Mouse (Mus musculus): Measurements from ENCODE around the gene Sprr2i. TPM values are rescaled to one million over a fixed set of nuclear protein-coding genes. Genes with fewer than 3 reads are reported as not detected.

Gene Sprr2i
- total RNA-seq (2014; rRNA removed; ENCODE audit: low replicate concordance), result not detected in 2 replicates
- not detected in 2 replicates for polyA plus RNA-seq (2015; fragmentation: Nextera tagmentation; extraction: Ambion mirVana)

- no peaks in the 10 kb centered on the region for H3K4me1 ChIP-seq (ENCODE audit: control insufficient read depth, insufficient read depth)
- 71% methylated on average over 2 of the region's 2 CpGs for WGBS
- DNase-seq (ENCODE audit: low spot score) (no peak), ATAC-seq (ENCODE audit: insufficient read depth, low read depth) (no peak)
- H3K27me3 ChIP-seq (ENCODE audit: control insufficient read depth, insufficient read depth, low read length), result no peaks in the 10 kb centered on the region
- H3K9me3 ChIP-seq (replicated peaks; ENCODE audit: control insufficient read depth, low read length), result no peaks in the 10 kb centered on the region
- no peak within 1 kb of the TSS for H3K4me2 ChIP-seq (ENCODE audit: low read depth, low read length)
- no peak within 1 kb of the TSS for H3K27ac ChIP-seq (ENCODE audit: low read depth)
- no peaks in the 10 kb centered on the region for H3K36me3 ChIP-seq (replicated peaks; ENCODE audit: control insufficient read depth, insufficient read depth, low read length)
- no peak for TF ChIP-seq EP300 (IDR thresholded peaks at IDR 0.05; ENCODE audit: low read depth)
- no peak for TF ChIP-seq CTCF (IDR thresholded peaks at IDR 0.05; ENCODE audit: low read depth)
- no peak within 1 kb of the TSS for H3K4me3 ChIP-seq (ENCODE audit: low read depth, low read length)
- H3K9ac ChIP-seq (replicated peaks; ENCODE audit: low read depth, low read length), result no peak within 1 kb of the TSS
Observed at GRCm38 (mm10) chr3:92407691-92408090, at the start of gene Sprr2i. Gene Sprr2i (plus strand): TSS chr3:92407991.

- Histone ChIP-seq H3K9me3 (replicated peaks; ENCODE audit: control insufficient read depth, low read length) (0 out of 2 replicates have a peak, but pooled peaks cover 3% of the 10 kb centered on the region), H3K27ac (ENCODE audit: low read depth) (no peak overlapping the region), H3K36me3 (replicated peaks; ENCODE audit: control insufficient read depth, insufficient read depth, low read length) (no peaks in the 10 kb centered on the region), H3K27me3 (ENCODE audit: control insufficient read depth, insufficient read depth, low read length) (no peaks in the 10 kb centered on the region), H3K4me3 (ENCODE audit: low read depth, low read length) (no peak overlapping the region), H3K9ac (replicated peaks; ENCODE audit: low read depth, low read length) (no peak overlapping the region), H3K4me1 (ENCODE audit: control insufficient read depth, insufficient read depth) (no peaks in the 10 kb centered on the region), H3K4me2 (ENCODE audit: low read depth, low read length) (no peak overlapping the region)
- DNase-seq (ENCODE audit: low spot score) (no peak), ATAC-seq (ENCODE audit: insufficient read depth, low read depth) (no peak)
- TF ChIP-seq CTCF (IDR thresholded peaks at IDR 0.05; ENCODE audit: low read depth) (no peak), EP300 (IDR thresholded peaks at IDR 0.05; ENCODE audit: low read depth) (no peak)
Observed at GRCm38 (mm10) chr3:92361619-92362018, 46.2 kb upstream of the Sprr2i start.

GRCm38 (mm10) chr3:92364887-92365286, 42.9 kb upstream of the Sprr2i start, which contains the start of gene Sprr2f:
Gene Sprr2f (plus strand): TSS chr3:92365187.
- no peak within 1 kb of the TSS for H3K4me2 ChIP-seq (ENCODE audit: low read depth, low read length)
- H3K4me1 ChIP-seq (ENCODE audit: control insufficient read depth, insufficient read depth), result no peaks in the 10 kb centered on the region
- H3K27me3 ChIP-seq (ENCODE audit: control insufficient read depth, insufficient read depth, low read length), result no peaks in the 10 kb centered on the region
- ATAC-seq (ENCODE audit: insufficient read depth, low read depth), result no peak
- no peak within 1 kb of the TSS for H3K27ac ChIP-seq (ENCODE audit: low read depth)
- no peak within 1 kb of the TSS for H3K4me3 ChIP-seq (ENCODE audit: low read depth, low read length)
- DNase-seq (ENCODE audit: low spot score), result no peak
- no peak for TF ChIP-seq EP300 (IDR thresholded peaks at IDR 0.05; ENCODE audit: low read depth)
- no peak for TF ChIP-seq CTCF (IDR thresholded peaks at IDR 0.05; ENCODE audit: low read depth)
- H3K9me3 ChIP-seq (replicated peaks; ENCODE audit: control insufficient read depth, low read length), result no peaks in the 10 kb centered on the region
- H3K9ac ChIP-seq (replicated peaks; ENCODE audit: low read depth, low read length), result no peak within 1 kb of the TSS
- WGBS, result 46% methylated on average over 3 of the region's 3 CpGs
- no peaks in the 10 kb centered on the region for H3K36me3 ChIP-seq (replicated peaks; ENCODE audit: control insufficient read depth, insufficient read depth, low read length)

GRCm38 (mm10) chr3:92373613-92374012, 34.2 kb upstream of the Sprr2i start:
- Histone ChIP-seq H3K27ac (ENCODE audit: low read depth) (no peak overlapping the region), H3K9me3 (replicated peaks; ENCODE audit: control insufficient read depth, low read length) (no peaks in the 10 kb centered on the region), H3K4me1 (ENCODE audit: control insufficient read depth, insufficient read depth) (no peaks in the 10 kb centered on the region), H3K27me3 (ENCODE audit: control insufficient read depth, insufficient read depth, low read length) (no peaks in the 10 kb centered on the region), H3K9ac (replicated peaks; ENCODE audit: low read depth, low read length) (no peak overlapping the region), H3K36me3 (replicated peaks; ENCODE audit: control insufficient read depth, insufficient read depth, low read length) (no peaks in the 10 kb centered on the region), H3K4me3 (ENCODE audit: low read depth, low read length) (no peak overlapping the region), H3K4me2 (ENCODE audit: low read depth, low read length) (no peak overlapping the region)
- no peak for DNase-seq (ENCODE audit: low spot score)
- 63% methylated on average over 2 of the region's 2 CpGs for WGBS
- no peak for ATAC-seq (ENCODE audit: insufficient read depth, low read depth)
- no peak for TF ChIP-seq CTCF (IDR thresholded peaks at IDR 0.05; ENCODE audit: low read depth)
- no peak for TF ChIP-seq EP300 (IDR thresholded peaks at IDR 0.05; ENCODE audit: low read depth)

GRCm38 (mm10) chr3:92385385-92385784, 22.4 kb upstream of the Sprr2i start, which contains the start of gene Sprr2h:
Gene Sprr2h (plus strand): TSS chr3:92385685.
- H3K4me1 ChIP-seq (ENCODE audit: control insufficient read depth, insufficient read depth), result no peaks in the 10 kb centered on the region
- no peaks in the 10 kb centered on the region for H3K36me3 ChIP-seq (replicated peaks; ENCODE audit: control insufficient read depth, insufficient read depth, low read length)
- TF ChIP-seq EP300 (IDR thresholded peaks at IDR 0.05; ENCODE audit: low read depth) (no peak), CTCF (IDR thresholded peaks at IDR 0.05; ENCODE audit: low read depth) (no peak)
- ATAC-seq (ENCODE audit: insufficient read depth, low read depth) (no peak), DNase-seq (ENCODE audit: low spot score) (no peak)
- H3K4me2 ChIP-seq (ENCODE audit: low read depth, low read length), result no peak within 1 kb of the TSS
- no peak within 1 kb of the TSS for H3K9ac ChIP-seq (replicated peaks; ENCODE audit: low read depth, low read length)
- H3K4me3 ChIP-seq (ENCODE audit: low read depth, low read length), result no peak within 1 kb of the TSS
- H3K27me3 ChIP-seq (ENCODE audit: control insufficient read depth, insufficient read depth, low read length), result no peaks in the 10 kb centered on the region
- WGBS, result 63% methylated on average over 1 of the region's 1 CpGs
- H3K27ac ChIP-seq (ENCODE audit: low read depth), result no peak within 1 kb of the TSS
- no peaks in the 10 kb centered on the region for H3K9me3 ChIP-seq (replicated peaks; ENCODE audit: control insufficient read depth, low read length)

GRCm38 (mm10) chr3:92394301-92394700, 13.5 kb upstream of the Sprr2i start:
- H3K27ac ChIP-seq (ENCODE audit: low read depth), result no peak overlapping the region
- no peak overlapping the region for H3K9ac ChIP-seq (replicated peaks; ENCODE audit: low read depth, low read length)
- WGBS, result 27% methylated on average over 1 of the region's 1 CpGs
- H3K4me1 ChIP-seq (ENCODE audit: control insufficient read depth, insufficient read depth), result no peaks in the 10 kb centered on the region
- no peaks in the 10 kb centered on the region for H3K36me3 ChIP-seq (replicated peaks; ENCODE audit: control insufficient read depth, insufficient read depth, low read length)
- ATAC-seq (ENCODE audit: insufficient read depth, low read depth) (no peak), DNase-seq (ENCODE audit: low spot score) (no peak)
- H3K4me2 ChIP-seq (ENCODE audit: low read depth, low read length), result no peak overlapping the region
- no peak overlapping the region for H3K4me3 ChIP-seq (ENCODE audit: low read depth, low read length)
- TF ChIP-seq EP300 (IDR thresholded peaks at IDR 0.05; ENCODE audit: low read depth) (no peak), CTCF (IDR thresholded peaks at IDR 0.05; ENCODE audit: low read depth) (peak; percentile 23; the same call in 1 of the 2 replicates)
- no peaks in the 10 kb centered on the region for H3K27me3 ChIP-seq (ENCODE audit: control insufficient read depth, insufficient read depth, low read length)
- no peaks in the 10 kb centered on the region for H3K9me3 ChIP-seq (replicated peaks; ENCODE audit: control insufficient read depth, low read length)

All from heart, postnatal 0 days (tissue).